Mouse (Mus musculus) monocyte, adult 5-6 weeks (primary cell): ENCODE measurements around the gene Edrf1. TPM values are rescaled to one million over a fixed set of nuclear protein-coding genes. Genes with fewer than 3 reads are reported as not detected.
A peak's percentile ranks its signal among the peaks of the same experiment; 100 is the strongest.
"Not testable (repeated sequence)": the region's sequence is repeated elsewhere in the genome, so short reads cannot be mapped to it uniquely, and the experiment has no call there.

ENCODE experiments used
- ATAC-seq: fragments of 153-309, 156-312 bp; replicated peaks from 2 replicates; pipeline ENCODE4 v1.8.0; 2017; ENCODE audit warnings: mild to moderate bottlenecking; ENCODE audit not compliant: low TSS enrichment, insufficient number of reproducible peaks, severe bottlenecking, poor library complexity, low FRiP score
- total RNA-seq: library from RNA; stranded (forward); fragments of 200-1000, 200-491, 200-594 nt; gene quantifications from 3 replicates; pipeline ENCODE4 v1.2.3, GENCODE M21; 2017

The Edrf1 gene
- total RNA-seq, 1 experiment from 2014 or later = 39.0 TPM

GRCm38 (mm10) chr7:133636738-133637352, 498 bp upstream of the Edrf1 start:
- ATAC-seq = 0 out of 2 replicates have a peak, but pooled peaks have one; percentile 40

- ATAC-seq = no peak
Measured at GRCm38 (mm10) chr7:133638306-133638705, 963 bp downstream of the Edrf1 start.

GRCm38 (mm10) chr7:133638821-133639220, 1.5 kb downstream of the Edrf1 start:
- ATAC-seq = no peak

- no peak for ATAC-seq
Measured at GRCm38 (mm10) chr7:133645716-133646115, 8.4 kb downstream of the Edrf1 start.

GRCm38 (mm10) chr7:133662467-133662866, 25.1 kb downstream of the Edrf1 start:
- no peak for ATAC-seq

GRCm38 (mm10) chr7:133669071-133669470, 31.7 kb downstream of the Edrf1 start:
- no peak for ATAC-seq

GRCm38 (mm10) chr7:133669946-133670345, 32.6 kb downstream of the Edrf1 start:
- no peak for ATAC-seq

GRCm38 (mm10) chr7:133670846-133671245, 33.5 kb downstream of the Edrf1 start:
- ATAC-seq = no peak

- no peak for ATAC-seq
Measured at GRCm38 (mm10) chr7:133676002-133676401, 38.7 kb downstream of the Edrf1 start.

- no peak for ATAC-seq
Measured at GRCm38 (mm10) chr7:133678716-133679115, 41.4 kb downstream of the Edrf1 start.

GRCm38 (mm10) chr7:133679439-133679838, 42.1 kb downstream of the Edrf1 start:
- no peak for ATAC-seq

- no peak for ATAC-seq
Measured at GRCm38 (mm10) chr7:133679961-133680360, 42.6 kb downstream of the Edrf1 start, which contains the start of gene Mmp21. Mmp21 (minus strand) TSS chr7:133680061.

- no peak for ATAC-seq
Measured at GRCm38 (mm10) chr7:133683626-133684025, 46.3 kb downstream of the Edrf1 start.

GRCm38 (mm10) chr7:133684110-133684509, 46.8 kb downstream of the Edrf1 start:
- ATAC-seq = no peak

GRCm38 (mm10) chr7:133684701-133685100, 47.4 kb downstream of the Edrf1 start:
- no peak for ATAC-seq

- ATAC-seq = not testable (repeated sequence)
Measured at GRCm38 (mm10) chr7:133685644-133686043, 48.3 kb downstream of the Edrf1 start.

GRCm38 (mm10) chr7:133698021-133698709, 60.8 kb downstream of the Edrf1 start:
- no peak for ATAC-seq

- no peak for ATAC-seq
Measured at GRCm38 (mm10) chr7:133699885-133700284, 62.5 kb downstream of the Edrf1 start.

GRCm38 (mm10) chr7:133701366-133701765, 64.0 kb downstream of the Edrf1 start:
- ATAC-seq = no peak

- ATAC-seq = no peak
Measured at GRCm38 (mm10) chr7:133702333-133702732, 65.0 kb downstream of the Edrf1 start.
